Mouse (Mus musculus) kidney, adult 2 months (tissue): ENCODE measurements around the gene Dnah17.

Experiments
- CTCF ChIP-seq: fragments of 200-500 bp; conservative IDR thresholded peaks from 2 replicates; pipeline ENCODE4 v1.5.1; 2011; ENCODE audit warnings: low read depth, mild to moderate bottlenecking, control low read depth, low read length, moderate library complexity, mixed read lengths; ENCODE audit not compliant: insufficient read depth, insufficient read length
- POLR2A ChIP-seq: fragments of 200-500 bp; IDR thresholded peaks from one replicate; pipeline ENCODE4 v1.6.1; 2011; ENCODE audit warnings: low read depth, low read length, control low read depth

DNA sequence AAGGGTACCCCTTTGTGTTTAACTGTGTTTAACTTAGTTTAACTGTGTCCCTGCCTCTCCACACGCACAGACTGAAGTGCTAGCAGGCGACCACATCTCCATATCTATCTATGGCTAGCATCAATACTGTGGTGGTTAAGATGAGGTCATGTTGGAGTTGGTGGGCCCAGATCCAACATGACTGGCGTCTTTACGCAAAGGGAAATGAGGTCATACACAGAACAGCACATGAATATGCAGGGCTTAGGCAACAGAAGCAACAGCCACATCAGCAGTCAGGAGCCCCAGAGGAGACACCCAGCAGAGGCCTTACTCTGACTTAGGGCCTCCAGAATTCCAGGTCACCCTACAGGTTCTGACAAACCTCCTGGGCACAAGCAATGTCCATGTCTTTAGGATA lies 22.5 kb upstream of the Dnah17 start:
- TF ChIP-seq CTCF (no peak), POLR2A (no peak)
